Mouse (Mus musculus) hindbrain, embryonic 11.5 days (tissue): Measurements from ENCODE around the gene Pemt. TPM values are rescaled to one million over a fixed set of nuclear protein-coding genes. Genes with fewer than 3 reads are reported as not detected.

Source experiments
- ATAC-seq: fragments of 200-750 bp; cut with Nextera tagmentation; 2 replicates; pipeline ENCODE4 v1.8.0; 2017; ENCODE audit warnings: mild to moderate bottlenecking, moderate TSS enrichment, moderate library complexity; ENCODE audit not compliant: low FRiP score
- DNase-seq: peaks from one replicate; pipeline ENCODE4 v3.0.0-alpha.2; 2015; ENCODE audit warnings: low spot score
- H3K27ac ChIP-seq: fragments of 300-500 bp; sonication (generic); 2 replicates; pipeline ENCODE4 v1.5.1; 2014; ENCODE audit warnings: mild to moderate bottlenecking, low read depth, low read length
- H3K27me3 ChIP-seq: fragments of 300-500 bp; sonication (generic); 2 replicates; pipeline ENCODE4 v1.6.1; 2014; ENCODE audit warnings: mild to moderate bottlenecking, low read length, moderate library complexity, mixed read lengths; ENCODE audit not compliant: control insufficient read depth, insufficient read depth
- H3K36me3 ChIP-seq: fragments of 300-500 bp; sonication (generic); 2 replicates; pipeline ENCODE4 v1.6.1; 2014; ENCODE audit warnings: mild to moderate bottlenecking, low read length, moderate library complexity, mixed read lengths; ENCODE audit not compliant: control insufficient read depth, insufficient read depth
- H3K4me1 ChIP-seq: fragments of 300-500 bp; sonication (generic); replicated peaks from 2 replicates; pipeline ENCODE4 v1.6.1; 2014; ENCODE audit warnings: low read length, mixed read lengths; ENCODE audit not compliant: control insufficient read depth, insufficient read depth
- H3K4me2 ChIP-seq: fragments of 300-500 bp; sonication (generic); replicated peaks from 2 replicates; pipeline ENCODE4 v1.6.1; 2014; ENCODE audit warnings: mild to moderate bottlenecking, low read depth, low read length
- H3K4me3 ChIP-seq: fragments of 300-500 bp; sonication (generic); 2 replicates; pipeline ENCODE4 v1.5.1; 2014; ENCODE audit warnings: low read depth, low read length
- H3K9ac ChIP-seq: fragments of 300-500 bp; sonication (generic); 2 replicates; pipeline ENCODE4 v1.6.1; 2014; ENCODE audit warnings: low read depth, low read length
- H3K9me3 ChIP-seq: fragments of 300-500 bp; sonication (generic); 2 replicates; pipeline ENCODE4 v1.6.1; 2016; ENCODE audit warnings: low read length; ENCODE audit not compliant: control insufficient read depth
- WGBS: fragments of 180-500 bp; shearing (Covaris S2); extraction: QIAGEN DNeasy Blood & Tissue Kit; methylation state at CpG from one replicate; pipeline ENCODE4 v1.1.7; 2014; 5-methylcytosine and 5-hydroxymethylcytosine counted together
- polyA plus RNA-seq: library from polyadenylated mRNA; unstranded; fragments of >200 nt; fragmentation: Nextera tagmentation; extraction: Ambion mirVana; gene quantifications from 2 replicates; pipeline ENCODE4 v1.2.1, GENCODE M21; 2014

Pemt gene
- 5.1 and 7.2 TPM in 2 replicates for polyA plus RNA-seq

DNA sequence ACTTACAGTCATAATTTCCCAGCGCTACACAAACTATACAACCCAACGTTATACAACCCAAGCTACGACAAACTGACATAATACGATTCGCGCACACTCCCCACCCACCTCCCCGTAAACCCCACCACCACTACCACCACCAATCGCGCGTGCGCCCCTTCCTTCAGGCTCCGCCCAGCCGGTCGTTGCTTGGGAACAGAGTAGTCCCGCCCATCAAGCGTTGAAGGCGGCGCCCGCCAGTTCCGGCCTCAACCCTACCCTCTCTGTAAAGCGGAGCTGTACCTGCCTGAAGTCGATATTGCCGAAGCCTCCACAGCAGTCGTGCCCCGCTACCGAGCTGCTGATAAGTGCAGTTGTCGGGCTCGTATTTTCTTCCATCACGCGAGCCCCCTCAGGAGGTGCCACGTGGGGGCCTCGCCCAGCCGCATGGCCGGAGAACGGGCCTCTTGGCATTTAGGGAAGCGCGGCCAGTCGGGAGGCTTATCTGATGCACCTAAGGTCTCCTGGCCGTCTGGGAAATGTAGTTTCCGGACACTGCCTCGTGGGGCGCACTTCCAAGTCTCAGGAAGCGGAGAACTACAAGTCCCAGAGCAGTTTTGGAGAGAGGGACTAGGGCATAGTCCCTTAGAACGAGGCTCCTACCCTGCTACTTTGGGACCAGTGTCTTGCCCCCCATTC, at the start of gene Pemt:
Pemt (minus strand) TSS at position 432 of the 678 bp plus-strand sequence.
- H3K4me1 ChIP-seq = no peaks in the 10 kb centered on the region
- no peaks in the 10 kb centered on the region for H3K36me3 ChIP-seq
- ATAC-seq = peak; percentile 99
- H3K9ac ChIP-seq = peak within 1 kb of the TSS; percentile 61
- no peaks in the 10 kb centered on the region for H3K9me3 ChIP-seq
- peak; percentile 98 for DNase-seq
- under 1% methylated on average over 44 of the region's 44 CpGs for WGBS
- H3K27ac ChIP-seq = peak within 1 kb of the TSS; percentile 74
- H3K27me3 ChIP-seq = no peaks in the 10 kb centered on the region
- H3K4me3 ChIP-seq = peak within 1 kb of the TSS; percentile 53
- peak within 1 kb of the TSS; percentile 48 for H3K4me2 ChIP-seq

DNA sequence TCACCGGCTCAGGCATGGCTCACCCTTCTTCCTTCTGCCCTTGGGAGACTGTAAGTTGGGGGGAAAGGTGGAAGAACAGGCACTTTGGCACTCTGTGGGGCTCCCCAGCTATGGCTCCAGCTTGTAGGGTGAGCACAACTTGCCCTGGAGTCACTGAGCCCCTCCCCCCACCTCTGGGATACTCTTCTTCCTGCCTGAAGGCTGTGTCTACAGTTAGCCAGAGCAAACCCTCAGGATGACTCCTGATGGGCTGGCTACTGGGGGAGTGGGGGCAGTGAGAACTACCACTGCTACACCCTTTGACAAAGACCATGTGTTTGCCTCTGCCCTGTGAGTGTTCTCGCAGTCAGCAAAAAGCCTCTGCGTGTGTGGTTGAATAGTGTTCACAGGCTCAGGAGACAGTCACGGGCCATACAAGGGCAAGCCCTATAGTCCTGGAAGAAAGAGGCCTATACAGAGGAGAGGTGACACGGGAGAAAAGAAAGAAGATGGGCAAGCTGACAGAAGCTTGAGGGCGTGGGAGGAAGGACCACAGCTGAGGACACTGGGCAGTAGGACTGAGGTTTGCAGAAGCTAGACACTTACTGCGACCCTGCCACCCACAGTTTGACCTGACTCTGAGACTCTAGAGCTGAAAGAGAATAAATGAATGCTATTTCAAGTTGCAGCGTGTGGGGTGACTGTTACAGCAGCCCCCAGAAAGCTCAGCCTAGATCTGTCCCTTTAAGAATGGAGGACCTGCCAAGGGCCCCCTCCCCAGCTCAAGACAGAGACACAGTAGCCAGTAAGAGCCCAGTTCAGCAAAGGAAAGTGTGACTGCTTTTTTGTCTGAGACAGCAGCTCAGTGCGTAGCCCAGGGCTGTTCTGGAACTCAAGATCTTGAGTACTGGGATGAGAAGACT, 48.9 kb upstream of the Pemt start:
- Histone ChIP-seq H3K4me3 (no peak overlapping the region), H3K9me3 (no peaks in the 10 kb centered on the region), H3K9ac (peak overlapping the region; percentile 16; the same call in 1 of the 2 replicates), H3K4me1 (peaks cover 8% of the 10 kb centered on the region), H3K27ac (peak overlapping the region; percentile 76), H3K4me2 (no peak overlapping the region), H3K36me3 (no peaks in the 10 kb centered on the region), H3K27me3 (no peaks in the 10 kb centered on the region)
- ATAC-seq (peak; percentile 43; the same call in 1 of the 2 replicates), DNase-seq (peak; percentile 39)
- WGBS = 39% methylated on average over 9 of the region's 9 CpGs

DNA sequence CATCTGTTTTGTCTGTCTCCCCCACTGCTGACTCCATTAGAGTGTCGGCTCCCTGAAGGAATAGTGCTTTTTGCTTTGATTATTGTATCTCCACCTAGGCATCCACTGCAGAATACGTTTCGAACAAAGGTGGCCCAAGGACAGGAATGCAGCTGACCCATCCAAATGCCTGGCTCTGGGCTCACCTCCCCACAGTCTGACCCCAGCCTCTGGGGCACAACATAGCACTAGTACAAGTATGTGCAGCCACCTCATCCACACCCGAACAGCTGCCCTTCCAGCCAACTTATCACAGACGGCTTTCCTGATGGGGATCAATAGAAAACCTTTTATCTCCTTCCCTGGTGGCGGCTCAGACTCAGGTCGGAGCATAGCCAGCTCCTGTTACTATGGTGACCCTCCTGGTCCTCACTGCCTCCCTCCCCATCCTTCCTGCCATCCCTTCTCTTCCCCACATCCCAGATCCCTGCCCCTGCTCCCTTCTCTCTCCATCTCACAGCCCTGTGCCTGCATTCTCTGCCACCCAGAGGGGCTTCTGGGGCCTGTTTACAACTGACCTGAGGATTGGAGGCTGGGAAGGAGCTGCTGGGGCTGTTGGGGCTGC, 47.8 kb upstream of the Pemt start:
- Histone ChIP-seq H3K9me3 (no peaks in the 10 kb centered on the region), H3K4me2 (no peak overlapping the region), H3K36me3 (no peaks in the 10 kb centered on the region), H3K27me3 (no peaks in the 10 kb centered on the region), H3K4me1 (peaks cover 8% of the 10 kb centered on the region), H3K9ac (no peak overlapping the region), H3K4me3 (no peak overlapping the region), H3K27ac (peak overlapping the region; percentile 76)
- ATAC-seq (peak; percentile 71), DNase-seq (peak; percentile 31)
- WGBS = 36% methylated on average over 7 of the region's 7 CpGs

DNA sequence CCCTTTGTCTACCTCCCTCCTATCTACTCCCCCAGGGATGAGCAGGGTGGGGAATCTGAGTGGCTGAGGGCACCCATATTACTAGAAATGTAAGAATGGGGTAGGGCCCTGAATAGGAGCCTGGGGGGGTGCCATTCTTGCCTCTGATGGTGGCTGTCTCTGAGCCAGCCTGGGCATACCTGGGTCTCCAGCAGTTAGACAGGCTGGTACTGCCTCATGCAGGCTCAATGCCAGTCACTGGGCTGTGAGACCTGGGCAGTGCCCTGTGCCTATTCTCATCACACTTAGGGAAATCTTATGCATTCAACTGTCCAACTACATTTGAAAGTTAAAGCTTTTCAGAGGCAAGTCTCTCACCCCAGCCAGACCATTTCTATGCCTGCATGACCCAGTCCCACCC, 46.9 kb upstream of the Pemt start:
- ATAC-seq (no peak), DNase-seq (no peak)
- Histone ChIP-seq H3K4me1 (peaks cover 8% of the 10 kb centered on the region), H3K4me2 (no peak overlapping the region), H3K4me3 (no peak overlapping the region), H3K27ac (peak overlapping the region; percentile 76), H3K9me3 (no peaks in the 10 kb centered on the region), H3K27me3 (no peaks in the 10 kb centered on the region), H3K9ac (no peak overlapping the region), H3K36me3 (no peaks in the 10 kb centered on the region)

DNA sequence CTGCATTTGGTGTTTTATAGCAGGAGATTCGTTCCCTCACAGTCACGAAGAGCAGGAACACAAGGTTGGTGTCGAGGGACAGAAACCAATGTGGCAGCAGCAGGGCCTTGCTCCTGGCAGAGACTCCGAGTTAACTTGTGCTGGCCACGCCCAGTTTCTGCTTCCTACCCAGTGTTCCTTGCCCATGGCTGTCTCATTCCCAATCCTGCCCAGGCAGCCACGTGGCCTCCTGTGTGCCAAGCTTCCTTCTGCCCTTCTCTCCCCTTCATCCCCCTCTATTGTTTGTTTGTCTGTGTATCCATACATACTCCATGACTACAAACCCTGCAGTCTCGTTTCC, 45.1 kb upstream of the Pemt start:
- no peak for ATAC-seq
- no peak overlapping the region for H3K4me3 ChIP-seq
- WGBS = 69% methylated on average over 7 of the region's 7 CpGs
- no peaks in the 10 kb centered on the region for H3K36me3 ChIP-seq
- DNase-seq = no peak
- H3K9me3 ChIP-seq = no peaks in the 10 kb centered on the region
- H3K27me3 ChIP-seq = no peaks in the 10 kb centered on the region
- H3K9ac ChIP-seq = no peak overlapping the region
- H3K4me2 ChIP-seq = no peak overlapping the region
- no peak overlapping the region for H3K27ac ChIP-seq
- H3K4me1 ChIP-seq = peaks cover 8% of the 10 kb centered on the region

DNA sequence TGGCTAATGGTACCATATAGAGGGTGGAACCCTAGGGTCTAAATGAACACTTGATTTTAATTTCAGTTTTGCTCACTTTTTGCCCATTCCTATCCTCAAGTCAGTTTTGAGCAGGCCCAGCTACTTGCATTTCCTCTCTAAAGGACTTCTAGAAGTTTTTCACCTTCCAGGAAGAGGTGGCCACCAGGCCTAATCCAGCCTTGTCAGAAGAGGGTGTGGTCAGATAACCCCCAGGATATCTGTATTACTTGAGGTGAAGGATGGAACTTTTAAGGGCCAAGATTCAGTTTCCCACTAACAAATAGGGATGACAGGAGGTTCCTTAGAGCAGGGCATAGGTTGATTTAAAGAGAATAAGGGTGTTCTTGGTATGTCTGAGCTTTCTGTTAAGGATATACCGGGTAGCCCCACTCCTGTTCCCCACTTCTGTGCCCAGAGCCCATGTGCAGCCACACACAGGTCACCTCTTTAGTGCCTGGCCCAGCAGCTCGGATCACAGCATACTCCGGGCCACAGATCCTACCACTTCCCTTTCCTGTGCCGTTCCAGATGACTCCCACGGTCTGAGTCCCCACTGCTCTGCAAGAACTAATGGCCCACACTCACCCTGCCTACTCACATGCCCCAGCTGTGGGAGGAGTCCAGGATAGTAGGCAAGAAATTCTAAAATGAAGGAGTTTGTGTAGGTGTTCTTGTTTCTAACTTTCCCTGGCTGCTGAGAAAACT, 44.6 kb upstream of the Pemt start:
- 77% methylated on average over 5 of the region's 5 CpGs for WGBS
- no peak for DNase-seq
- H3K4me3 ChIP-seq = no peak overlapping the region
- H3K27ac ChIP-seq = no peak overlapping the region
- H3K9me3 ChIP-seq = no peaks in the 10 kb centered on the region
- H3K4me2 ChIP-seq = no peak overlapping the region
- ATAC-seq = no peak
- peaks cover 8% of the 10 kb centered on the region for H3K4me1 ChIP-seq
- H3K36me3 ChIP-seq = no peaks in the 10 kb centered on the region
- no peaks in the 10 kb centered on the region for H3K27me3 ChIP-seq
- H3K9ac ChIP-seq = no peak overlapping the region

DNA sequence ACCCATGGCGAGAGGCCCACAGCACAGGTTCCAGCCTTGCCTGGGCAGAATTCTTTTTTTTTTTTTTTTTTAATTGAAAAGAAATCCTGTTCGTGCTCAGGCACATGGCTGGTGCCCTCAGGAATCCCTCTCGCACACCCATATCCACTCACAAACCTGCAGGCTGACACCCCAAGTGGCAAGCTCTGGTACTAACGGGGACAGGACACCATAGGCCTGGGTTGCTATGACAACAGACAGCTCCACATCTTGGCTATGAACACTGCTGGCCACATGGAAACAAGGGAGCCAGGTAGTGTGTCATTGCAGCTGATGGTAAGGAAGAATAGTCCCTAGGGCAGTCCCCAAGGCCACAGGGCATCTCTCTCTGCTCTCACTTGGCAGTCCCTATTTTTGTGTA, 42.7 kb upstream of the Pemt start:
- no peak overlapping the region for H3K4me3 ChIP-seq
- H3K4me2 ChIP-seq = no peak overlapping the region
- DNase-seq = peak; percentile 70
- no peaks in the 10 kb centered on the region for H3K36me3 ChIP-seq
- no peak overlapping the region for H3K27ac ChIP-seq
- ATAC-seq = no peak; the same call in 1 of the 2 replicates
- no peak overlapping the region for H3K9ac ChIP-seq
- no peaks in the 10 kb centered on the region; the same call in 1 of the 2 replicates for H3K4me1 ChIP-seq
- H3K9me3 ChIP-seq = no peaks in the 10 kb centered on the region
- no peaks in the 10 kb centered on the region for H3K27me3 ChIP-seq
- WGBS = 48% methylated on average over 4 of the region's 4 CpGs

DNA sequence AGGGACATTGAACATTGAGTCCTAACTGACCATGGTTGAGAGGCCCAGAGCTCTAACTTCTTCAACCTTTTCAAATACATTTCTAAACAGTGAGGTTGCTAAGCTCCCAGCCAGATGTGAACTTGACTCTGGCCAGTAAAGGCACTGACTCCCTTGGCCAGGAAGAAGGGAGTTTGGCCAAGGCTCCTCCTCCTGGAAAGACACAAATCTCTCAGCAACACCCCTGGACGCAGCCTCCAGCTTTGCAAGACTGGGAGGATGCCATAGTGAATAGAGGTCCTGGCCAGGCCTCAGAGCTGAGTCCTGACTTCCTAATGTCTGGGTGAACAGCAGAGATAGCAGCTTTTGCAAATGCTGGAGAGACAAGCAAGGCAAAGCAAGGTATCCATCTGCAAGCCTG, 40.4 kb upstream of the Pemt start:
- ATAC-seq = no peak
- Histone ChIP-seq H3K9me3 (no peaks in the 10 kb centered on the region), H3K4me3 (no peak overlapping the region), H3K36me3 (no peaks in the 10 kb centered on the region), H3K27ac (no peak overlapping the region), H3K27me3 (no peaks in the 10 kb centered on the region), H3K4me2 (no peak overlapping the region), H3K4me1 (no peaks in the 10 kb centered on the region; the same call in 1 of the 2 replicates), H3K9ac (no peak overlapping the region)
- WGBS = 72% methylated on average over 1 of the region's 1 CpGs
- DNase-seq = no peak
